Comparison of ENCODE assay signal across 18 mouse cellular contexts in the genomic region with DNA sequence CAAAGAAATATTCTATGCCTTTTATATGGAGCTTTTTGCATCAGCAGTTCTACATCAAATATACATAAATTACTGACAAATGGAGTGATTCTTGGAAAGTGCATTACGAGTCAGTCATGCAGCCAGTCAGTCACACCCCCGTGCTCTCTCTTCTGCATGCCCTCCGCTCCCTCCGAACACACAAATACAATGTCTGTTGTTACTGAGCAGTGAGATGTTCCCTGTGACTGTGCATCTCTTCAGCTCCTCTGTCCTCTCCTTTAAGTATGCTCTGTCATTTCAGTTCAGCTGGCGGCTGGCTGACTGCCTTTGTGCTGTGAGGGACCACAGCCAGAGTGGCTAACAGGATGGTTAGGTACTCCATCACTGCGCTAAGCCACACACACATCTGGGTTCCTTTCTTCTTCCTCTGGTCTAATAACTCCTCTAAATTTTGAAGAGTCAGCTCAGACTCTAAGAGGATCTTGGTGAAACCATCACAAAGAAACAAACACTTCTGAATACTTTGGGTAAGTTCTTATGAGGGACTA.
DNase-seq lines count a peak whose midpoint lies in the region; ATAC-seq lines count a peak whose summit lies in the region.
"Had no signal": no experiment of that assay in that cellular context is flagged by ENCODE, and none has a peak within 500 bp of the region (broad histone marks: within the 10 kb centered on the region; RNA-seq: fewer than 3 reads in every experiment).

No protein-coding gene starts in this region.

- H3K36me3 ChIP-seq in megakaryocyte, embryonic 14.5 days (replicated peaks; ENCODE audit: low read length): peaks cover 23% of the 10 kb centered on the region
- no peaks in the 10 kb centered on the region for H3K36me3 ChIP-seq in liver, embryonic 13.5 days
- H3K36me3 ChIP-seq in hindbrain, embryonic 12.5 days: no peaks in the 10 kb centered on the region
- H3K36me3 ChIP-seq: forebrain, embryonic 12.5 days had no signal

- ATAC-seq in megakaryocyte, adult 5-6 weeks (ENCODE audit: poor library complexity, severe bottlenecking): no peak
- no peak for ATAC-seq in liver, embryonic 13.5 days (ENCODE audit: low read depth)
- no peak for ATAC-seq in hindbrain, embryonic 12.5 days (ENCODE audit: low FRiP score)

- H3K4me1 ChIP-seq in megakaryocyte, embryonic 14.5 days: peaks cover 79% of the 10 kb centered on the region
- H3K4me1 ChIP-seq in liver, embryonic 13.5 days (replicated peaks): peaks cover 81% of the 10 kb centered on the region
- no peaks in the 10 kb centered on the region for H3K4me1 ChIP-seq in hindbrain, embryonic 12.5 days

- peak overlapping the region; percentile 39 for H3K4me2 ChIP-seq in liver, embryonic 13.5 days
- no peak overlapping the region for H3K4me2 ChIP-seq in hindbrain, embryonic 12.5 days (replicated peaks)
- H3K4me2 ChIP-seq: forebrain, embryonic 12.5 days; heart, embryonic 11.5 days had no signal

- no peak overlapping the region for H3K9ac ChIP-seq in liver, embryonic 13.5 days
- no peak overlapping the region for H3K9ac ChIP-seq in hindbrain, embryonic 12.5 days
- H3K9ac ChIP-seq: forebrain, embryonic 12.5 days had no signal

- intact Hi-C loops in left cerebral cortex, postnatal 25 days (cut with DNase I): no loop called here

- no peaks in the 10 kb centered on the region for H3K9me3 ChIP-seq in megakaryocyte, embryonic 14.5 days
- no peaks in the 10 kb centered on the region for H3K9me3 ChIP-seq in liver, embryonic 13.5 days (replicated peaks)
- H3K9me3 ChIP-seq in hindbrain, embryonic 12.5 days (replicated peaks): no peaks in the 10 kb centered on the region
- H3K9me3 ChIP-seq: forebrain, embryonic 12.5 days had no signal

- peak; percentile 38 for DNase-seq in brain, adult 2 months (ENCODE audit: low read depth, low spot score)
- no peak for DNase-seq in liver, embryonic 13.5 days
- DNase-seq in thymus, postnatal 0 days (ENCODE audit: low spot score): peak; percentile 25
- no peak for DNase-seq in left cerebral cortex, postnatal 25 days (ENCODE audit: low spot score in 2 of 2)
- DNase-seq: adrenal gland, postnatal 14 days; cerebellum, adult 9-10 months; embryo, embryonic 11 days; gastrocnemius, postnatal 14 days; kidney, adult 2 months; kidney, postnatal 36 days; lung, adult 2 months had no signal

- WGBS in liver, embryonic 13.5 days (ENCODE audit: insufficient replicate concordance): 57% methylated on average over 6 of the region's 6 CpGs
- 60% methylated on average over 6 of the region's 6 CpGs for WGBS in hindbrain, embryonic 12.5 days

- peak overlapping the region; percentile 92 for H3K4me3 ChIP-seq in megakaryocyte, embryonic 14.5 days (replicated peaks)
- H3K4me3 ChIP-seq in liver, embryonic 13.5 days (replicated peaks): no peak overlapping the region; the same call in 1 of the 2 replicates
- H3K4me3 ChIP-seq in hindbrain, embryonic 12.5 days: no peak overlapping the region
- H3K4me3 ChIP-seq: forebrain, embryonic 12.5 days had no signal

- peak overlapping the region; percentile 26 for H3K27ac ChIP-seq in liver, embryonic 13.5 days
- no peak overlapping the region for H3K27ac ChIP-seq in hindbrain, embryonic 12.5 days
- H3K27ac ChIP-seq: forebrain, embryonic 12.5 days; stomach, postnatal 0 days had no signal

- no peaks in the 10 kb centered on the region for H3K27me3 ChIP-seq in megakaryocyte, embryonic 14.5 days (replicated peaks)
- no peaks in the 10 kb centered on the region for H3K27me3 ChIP-seq in liver, embryonic 13.5 days
- H3K27me3 ChIP-seq in hindbrain, embryonic 12.5 days: no peaks in the 10 kb centered on the region
- H3K27me3 ChIP-seq: CH12.LX had no signal

Comparison
In these comparisons a context has a peak if more than half of its experiments do, and no peak if none do; other contexts are left out.
1. DNase-seq: peak in brain, adult 2 months (single experiment) and thymus, postnatal 0 days (single experiment); none in liver, embryonic 13.5 days (single experiment) and left cerebral cortex, postnatal 25 days (0 of 2).